Mouse (Mus musculus) right cerebral cortex, adult 2 months (tissue): ENCODE data around the gene Hyou1.
"Not testable (repeated sequence)": the region's sequence is repeated elsewhere in the genome, so short reads cannot be mapped to it uniquely, and the experiment has no call there.

Source experiments
- DNase-seq, 2 experiments: peaks; one replicate each; pipeline ENCODE4 v3.0.0; 2021 to 2022; ENCODE audit warnings: low spot score in 2 of 2

Gene Hyou1

GRCm38 (mm10) chr9:44379054-44379834, at the start of gene Hyou1:
Hyou1 (plus strand) TSS chr9:44379490.
- peak; percentile 98 to 99 for DNase-seq

GRCm38 (mm10) chr9:44330736-44331135, 48.6 kb upstream of the Hyou1 start:
- no peak for DNase-seq

GRCm38 (mm10) chr9:44332918-44333638, 46.2 kb upstream of the Hyou1 start:
- no peak for DNase-seq

- DNase-seq: peak; percentile 99
Observed at GRCm38 (mm10) chr9:44334396-44335330, 44.6 kb upstream of the Hyou1 start, which contains the start of gene H2afx. H2afx (plus strand) TSS chr9:44334694.

GRCm38 (mm10) chr9:44335331-44336092, 43.8 kb upstream of the Hyou1 start:
- no peak for DNase-seq

- no peak for DNase-seq
Observed at GRCm38 (mm10) chr9:44336093-44336406, 43.2 kb upstream of the Hyou1 start.

GRCm38 (mm10) chr9:44336513-44336912, 42.8 kb upstream of the Hyou1 start:
- DNase-seq: not testable (repeated sequence)

- DNase-seq: no peak
Observed at GRCm38 (mm10) chr9:44336964-44337363, 42.3 kb upstream of the Hyou1 start.

- DNase-seq: no peak
Observed at GRCm38 (mm10) chr9:44337436-44338169, 41.7 kb upstream of the Hyou1 start.

- DNase-seq: no peak
Observed at GRCm38 (mm10) chr9:44338574-44338973, 40.7 kb upstream of the Hyou1 start.

- DNase-seq: no peak
Observed at GRCm38 (mm10) chr9:44341487-44341886, 37.8 kb upstream of the Hyou1 start.

- DNase-seq: no peak
Observed at GRCm38 (mm10) chr9:44342173-44342572, 37.1 kb upstream of the Hyou1 start.

GRCm38 (mm10) chr9:44342605-44343004, 36.7 kb upstream of the Hyou1 start:
- DNase-seq: no peak

- DNase-seq: no peak
Observed at GRCm38 (mm10) chr9:44343290-44343689, 36.0 kb upstream of the Hyou1 start.

- DNase-seq: peak; percentile 88 to 94
Observed at GRCm38 (mm10) chr9:44343781-44344421, 35.4 kb upstream of the Hyou1 start, which contains the start of gene Hmbs. Hmbs (minus strand) TSS chr9:44344228.

- peak in 1 of 2 experiments; percentile 37 for DNase-seq
Observed at GRCm38 (mm10) chr9:44345570-44346433, 33.5 kb upstream of the Hyou1 start.

GRCm38 (mm10) chr9:44347166-44347565, 32.1 kb upstream of the Hyou1 start:
- no peak for DNase-seq

- no peak for DNase-seq
Observed at GRCm38 (mm10) chr9:44347621-44348020, 31.7 kb upstream of the Hyou1 start.

GRCm38 (mm10) chr9:44348546-44348945, 30.7 kb upstream of the Hyou1 start:
- DNase-seq: no peak
